Mouse (Mus musculus) erythroblast, adult 5-6 weeks (primary cell): Measurements from ENCODE around the gene H2-DMb1. TPM values are rescaled to one million over a fixed set of nuclear protein-coding genes. Genes with fewer than 3 reads are reported as not detected.
A peak's percentile ranks its signal among the peaks of the same experiment; 100 is the strongest.

Source experiments
- ATAC-seq: replicated peaks from 2 replicates; pipeline ENCODE4 v1.8.0; 2016; ENCODE audit warnings: moderate number of reproducible peaks, mild to moderate bottlenecking, moderate TSS enrichment, inconsistent platforms; ENCODE audit not compliant: poor library complexity, low FRiP score, severe bottlenecking
- total RNA-seq, 2 experiments: library from RNA; stranded (forward) in 1 of 2; stranded (reverse) in 1 of 2; fragments of 150-400 nt in 1 of 2; fragments of 200-764, 138-1000 nt in 1 of 2; gene quantifications; 2 replicates each; pipeline versions ENCODE4 v1.2.3 to v1.2.4; 2015 to 2017; ENCODE audit warnings: low replicate concordance in 2 of 2

The H2-DMb1 gene
- total RNA-seq, 2 experiments from 2014 or later, result 9.6 to 15.8 TPM

- peak; percentile 45 for ATAC-seq
Measured at GRCm38 (mm10) chr17:34205021-34205745, 52.3 kb downstream of the H2-DMb1 start.

- peak; percentile 78 for ATAC-seq
Measured at GRCm38 (mm10) chr17:34205746-34206176, 52.9 kb downstream of the H2-DMb1 start.

- ATAC-seq, result no peak
Measured at GRCm38 (mm10) chr17:34206731-34207130, 53.9 kb downstream of the H2-DMb1 start.

- no peak for ATAC-seq
Measured at GRCm38 (mm10) chr17:34207456-34207855, 54.6 kb downstream of the H2-DMb1 start.

- no peak for ATAC-seq
Measured at GRCm38 (mm10) chr17:34207866-34208265, 55.0 kb downstream of the H2-DMb1 start.

- ATAC-seq, result no peak
Measured at GRCm38 (mm10) chr17:34208421-34208820, 55.5 kb downstream of the H2-DMb1 start.

- ATAC-seq, result no peak
Measured at GRCm38 (mm10) chr17:34209680-34210079, 56.8 kb downstream of the H2-DMb1 start.

Other genes starting within 250 kb of the H2-DMb1 start
Only the 30 nearest of the 32 such genes appear.
- 12.1 and 14.2 TPM in 2 replicates for gene Daxx, start 243.7 kb upstream of the H2-DMb1 start, total RNA-seq (2015; ENCODE audit: low replicate concordance)
- 20.4 and 21.7 TPM in 2 replicates for gene Daxx, start 243.7 kb upstream of the H2-DMb1 start, total RNA-seq (2017; ENCODE audit: low replicate concordance)
- 30.7 and 30.9 TPM in 2 replicates for gene Tapbp, start 237.2 kb upstream of the H2-DMb1 start, total RNA-seq (2015; ENCODE audit: low replicate concordance)
- 34.3 and 39.6 TPM in 2 replicates for gene Tapbp, start 237.2 kb upstream of the H2-DMb1 start, total RNA-seq (2017; ENCODE audit: low replicate concordance)
- gene Zbtb22, start 237.2 kb upstream of the H2-DMb1 start, total RNA-seq (2015; ENCODE audit: low replicate concordance), result 4.0 and 7.9 TPM in 2 replicates
- gene Zbtb22, start 237.2 kb upstream of the H2-DMb1 start, total RNA-seq (2017; ENCODE audit: low replicate concordance), result 8.8 and 10.3 TPM in 2 replicates
- gene Rgl2, start 223.5 kb upstream of the H2-DMb1 start, total RNA-seq (2015; ENCODE audit: low replicate concordance), result 5.2 and 6.1 TPM in 2 replicates
- 5.6 and 9.7 TPM in 2 replicates for gene Rgl2, start 223.5 kb upstream of the H2-DMb1 start, total RNA-seq (2017; ENCODE audit: low replicate concordance)
- gene Pfdn6, start 212.7 kb upstream of the H2-DMb1 start, total RNA-seq (2015; ENCODE audit: low replicate concordance), result 15.9 and 38.0 TPM in 2 replicates
- 22.9 TPM in 2 replicates for gene Pfdn6, start 212.7 kb upstream of the H2-DMb1 start, total RNA-seq (2017; ENCODE audit: low replicate concordance)
- 4.0 and 15.9 TPM in 2 replicates for gene Wdr46, start 212.4 kb upstream of the H2-DMb1 start, total RNA-seq (2015; ENCODE audit: low replicate concordance)
- gene Wdr46, start 212.4 kb upstream of the H2-DMb1 start, total RNA-seq (2017; ENCODE audit: low replicate concordance), result 7.5 and 8.5 TPM in 2 replicates
- gene B3galt4, start 201.6 kb upstream of the H2-DMb1 start, total RNA-seq (2015; ENCODE audit: low replicate concordance), result not detected in 2 replicates
- 0.70 and 0.94 TPM in 2 replicates for gene B3galt4, start 201.6 kb upstream of the H2-DMb1 start, total RNA-seq (2017; ENCODE audit: low replicate concordance)
- 8.2 and 11.3 TPM in 2 replicates for gene Vps52, start 197.3 kb upstream of the H2-DMb1 start, total RNA-seq (2015; ENCODE audit: low replicate concordance)
- 13.0 and 17.0 TPM in 2 replicates for gene Vps52, start 197.3 kb upstream of the H2-DMb1 start, total RNA-seq (2017; ENCODE audit: low replicate concordance)
- 758 and 917 TPM in 2 replicates for gene Rps18, start 197.1 kb upstream of the H2-DMb1 start, total RNA-seq (2015; ENCODE audit: low replicate concordance)
- gene Rps18, start 197.1 kb upstream of the H2-DMb1 start, total RNA-seq (2017; ENCODE audit: low replicate concordance), result 207 and 301 TPM in 2 replicates
- gene H2-K1, start 152.7 kb upstream of the H2-DMb1 start, total RNA-seq (2015; ENCODE audit: low replicate concordance), result 177 and 273 TPM in 2 replicates
- gene H2-K1, start 152.7 kb upstream of the H2-DMb1 start, total RNA-seq (2017; ENCODE audit: low replicate concordance), result 97.6 and 121 TPM in 2 replicates
- gene Ring1, start 128.4 kb upstream of the H2-DMb1 start, total RNA-seq (2015; ENCODE audit: low replicate concordance), result 1.9 and 9.2 TPM in 2 replicates
- gene Ring1, start 128.4 kb upstream of the H2-DMb1 start, total RNA-seq (2017; ENCODE audit: low replicate concordance), result 2.0 and 2.8 TPM in 2 replicates
- gene H2-Ke6, start 125.0 kb upstream of the H2-DMb1 start, total RNA-seq (2015; ENCODE audit: low replicate concordance), result 26.5 and 50.7 TPM in 2 replicates
- 15.0 and 17.8 TPM in 2 replicates for gene H2-Ke6, start 125.0 kb upstream of the H2-DMb1 start, total RNA-seq (2017; ENCODE audit: low replicate concordance)
- not detected in 2 replicates for gene Slc39a7, start 121.4 kb upstream of the H2-DMb1 start, total RNA-seq (2015; ENCODE audit: low replicate concordance)
- gene Slc39a7, start 121.4 kb upstream of the H2-DMb1 start, total RNA-seq (2017; ENCODE audit: low replicate concordance), result 11.5 and 16.6 TPM in 2 replicates
- 7.1 and 8.3 TPM in 2 replicates for gene Rxrb, start 121.3 kb upstream of the H2-DMb1 start, total RNA-seq (2015; ENCODE audit: low replicate concordance)
- gene Rxrb, start 121.3 kb upstream of the H2-DMb1 start, total RNA-seq (2017; ENCODE audit: low replicate concordance), result 10.7 and 12.0 TPM in 2 replicates
- gene Col11a2, start 113.6 kb upstream of the H2-DMb1 start, total RNA-seq (2015; ENCODE audit: low replicate concordance), result 1.3 TPM in 1 of 2 replicates, not detected in the other
- gene Col11a2, start 113.6 kb upstream of the H2-DMb1 start, total RNA-seq (2017; ENCODE audit: low replicate concordance), result 4.3 and 7.0 TPM in 2 replicates
- gene H2-Oa, start 60.7 kb upstream of the H2-DMb1 start, total RNA-seq (2015; ENCODE audit: low replicate concordance), result 0.84 and 7.9 TPM in 2 replicates
- 1.1 TPM in 1 of 2 replicates, not detected in the other for gene H2-Oa, start 60.7 kb upstream of the H2-DMb1 start, total RNA-seq (2017; ENCODE audit: low replicate concordance)
- 15.9 and 37.5 TPM in 2 replicates for gene H2-DMa, start 33.5 kb upstream of the H2-DMb1 start, total RNA-seq (2015; ENCODE audit: low replicate concordance)
- 11.7 and 13.3 TPM in 2 replicates for gene H2-DMa, start 33.5 kb upstream of the H2-DMb1 start, total RNA-seq (2017; ENCODE audit: low replicate concordance)
- 36.1 and 75.0 TPM in 2 replicates for gene Brd2, start 30.4 kb upstream of the H2-DMb1 start, total RNA-seq (2015; ENCODE audit: low replicate concordance)
- 114 and 135 TPM in 2 replicates for gene Brd2, start 30.4 kb upstream of the H2-DMb1 start, total RNA-seq (2017; ENCODE audit: low replicate concordance)
- gene H2-DMb2, start 9.8 kb upstream of the H2-DMb1 start, total RNA-seq (2015; ENCODE audit: low replicate concordance), result 2.5 TPM in 1 of 2 replicates, not detected in the other
- 3.2 and 3.6 TPM in 2 replicates for gene H2-DMb2, start 9.8 kb upstream of the H2-DMb1 start, total RNA-seq (2017; ENCODE audit: low replicate concordance)
- 6.9 and 12.1 TPM in 2 replicates for gene Tap1, start 34.5 kb downstream of the H2-DMb1 start, total RNA-seq (2015; ENCODE audit: low replicate concordance)
- gene Tap1, start 34.5 kb downstream of the H2-DMb1 start, total RNA-seq (2017; ENCODE audit: low replicate concordance), result 13.3 and 24.7 TPM in 2 replicates
- gene Psmb9, start 34.7 kb downstream of the H2-DMb1 start, total RNA-seq (2015; ENCODE audit: low replicate concordance), result 16.1 and 55.0 TPM in 2 replicates
- gene Psmb9, start 34.7 kb downstream of the H2-DMb1 start, total RNA-seq (2017; ENCODE audit: low replicate concordance), result 17.2 and 29.1 TPM in 2 replicates
- 35.5 and 50.4 TPM in 2 replicates for gene Psmb8, start 44.6 kb downstream of the H2-DMb1 start, total RNA-seq (2015; ENCODE audit: low replicate concordance)
- gene Psmb8, start 44.6 kb downstream of the H2-DMb1 start, total RNA-seq (2017; ENCODE audit: low replicate concordance), result 34.0 and 37.2 TPM in 2 replicates
- gene Tap2, start 50.5 kb downstream of the H2-DMb1 start, total RNA-seq (2015; ENCODE audit: low replicate concordance), result 0.38 and 5.2 TPM in 2 replicates
- 7.8 and 11.2 TPM in 2 replicates for gene Tap2, start 50.5 kb downstream of the H2-DMb1 start, total RNA-seq (2017; ENCODE audit: low replicate concordance)
- 4.8 and 8.1 TPM in 2 replicates for gene H2-Ob, start 85.8 kb downstream of the H2-DMb1 start, total RNA-seq (2015; ENCODE audit: low replicate concordance)
- 1.4 TPM in 1 of 2 replicates, not detected in the other for gene H2-Ob, start 85.8 kb downstream of the H2-DMb1 start, total RNA-seq (2017; ENCODE audit: low replicate concordance)
- gene H2-Ab1, start 104.6 kb downstream of the H2-DMb1 start, total RNA-seq (2015; ENCODE audit: low replicate concordance), result 60.8 and 138 TPM in 2 replicates
- 38.6 and 79.7 TPM in 2 replicates for gene H2-Ab1, start 104.6 kb downstream of the H2-DMb1 start, total RNA-seq (2017; ENCODE audit: low replicate concordance)
- 92.2 and 127 TPM in 2 replicates for gene H2-Aa, start 134.8 kb downstream of the H2-DMb1 start, total RNA-seq (2015; ENCODE audit: low replicate concordance)
- 32.1 and 32.2 TPM in 2 replicates for gene H2-Aa, start 134.8 kb downstream of the H2-DMb1 start, total RNA-seq (2017; ENCODE audit: low replicate concordance)
- 6.5 and 9.8 TPM in 2 replicates for gene H2-Eb1, start 152.8 kb downstream of the H2-DMb1 start, total RNA-seq (2015; ENCODE audit: low replicate concordance)
- gene H2-Eb1, start 152.8 kb downstream of the H2-DMb1 start, total RNA-seq (2017; ENCODE audit: low replicate concordance), result 15.9 and 53.1 TPM in 2 replicates
- gene H2-Eb2, start 172.6 kb downstream of the H2-DMb1 start, total RNA-seq (2015; ENCODE audit: low replicate concordance), result not detected in 2 replicates
- gene H2-Eb2, start 172.6 kb downstream of the H2-DMb1 start, total RNA-seq (2017; ENCODE audit: low replicate concordance), result not detected in 2 replicates
- 0.96 TPM in 1 of 2 replicates, not detected in the other for gene Btnl2, start 201.8 kb downstream of the H2-DMb1 start, total RNA-seq (2015; ENCODE audit: low replicate concordance)
- gene Btnl2, start 201.8 kb downstream of the H2-DMb1 start, total RNA-seq (2017; ENCODE audit: low replicate concordance), result 0.09 and 0.42 TPM in 2 replicates
- gene Btnl1, start 224.1 kb downstream of the H2-DMb1 start, total RNA-seq (2015; ENCODE audit: low replicate concordance), result not detected in 2 replicates
- not detected in 2 replicates for gene Btnl1, start 224.1 kb downstream of the H2-DMb1 start, total RNA-seq (2017; ENCODE audit: low replicate concordance)